Mouse (Mus musculus) thymus, postnatal 0 days (tissue): ENCODE measurements around the gene Ppp1r15a. TPM values are rescaled to one million over a fixed set of nuclear protein-coding genes. Genes with fewer than 3 reads are reported as not detected.

Experiments used
- DNase-seq: peaks from one replicate; pipeline ENCODE4 v3.0.0-alpha.2; 2015; ENCODE audit warnings: low spot score
- polyA plus RNA-seq: library from polyadenylated mRNA; unstranded; fragments of >200 nt; fragmentation: Nextera tagmentation; extraction: Ambion mirVana; gene quantifications from 2 replicates; pipeline ENCODE4 v1.2.1, GENCODE M21; 2015

Ppp1r15a gene
- 16.2 and 17.2 TPM in 2 replicates for polyA plus RNA-seq

DNA sequence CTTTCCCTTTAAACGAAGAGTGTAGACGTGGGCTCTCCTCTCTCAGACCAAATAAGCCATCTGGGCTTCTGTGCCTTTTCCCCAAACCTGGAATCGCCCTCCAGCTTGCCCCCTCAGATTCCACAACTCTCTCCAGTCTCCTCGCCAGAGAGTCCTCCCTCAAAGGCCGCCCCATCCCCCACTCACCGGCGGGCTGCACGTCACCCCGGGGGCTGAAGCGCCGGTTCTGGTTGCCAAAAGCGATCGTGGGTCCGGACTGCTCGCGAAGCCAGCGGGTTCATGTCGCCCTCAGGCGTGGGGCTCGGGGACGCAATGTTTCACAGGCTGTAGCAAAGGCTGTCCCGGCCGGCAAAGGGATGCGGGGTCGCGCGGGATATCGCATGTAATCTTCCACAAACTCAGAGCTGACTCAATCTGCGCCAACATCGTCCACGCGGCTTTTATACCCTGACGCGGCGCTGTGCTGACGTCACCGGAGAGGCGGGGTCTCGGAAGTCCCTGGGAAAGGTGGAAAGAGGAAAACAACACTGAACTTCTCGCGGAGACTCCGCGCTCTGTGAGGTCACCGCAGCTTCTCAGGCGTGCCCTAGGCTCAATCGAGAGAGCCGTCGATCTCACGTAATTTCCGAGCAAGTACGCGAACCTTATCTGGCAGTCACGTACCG lies at the start of gene Ppp1r15a, which contains the start of gene Plekha4:
TSS of gene Ppp1r15a (minus strand) at position 460 of the 665 bp plus-strand sequence.
TSS of gene Plekha4 (plus strand) at position 522 of the 665 bp plus-strand sequence.
- DNase-seq = peak; percentile 95

DNA sequence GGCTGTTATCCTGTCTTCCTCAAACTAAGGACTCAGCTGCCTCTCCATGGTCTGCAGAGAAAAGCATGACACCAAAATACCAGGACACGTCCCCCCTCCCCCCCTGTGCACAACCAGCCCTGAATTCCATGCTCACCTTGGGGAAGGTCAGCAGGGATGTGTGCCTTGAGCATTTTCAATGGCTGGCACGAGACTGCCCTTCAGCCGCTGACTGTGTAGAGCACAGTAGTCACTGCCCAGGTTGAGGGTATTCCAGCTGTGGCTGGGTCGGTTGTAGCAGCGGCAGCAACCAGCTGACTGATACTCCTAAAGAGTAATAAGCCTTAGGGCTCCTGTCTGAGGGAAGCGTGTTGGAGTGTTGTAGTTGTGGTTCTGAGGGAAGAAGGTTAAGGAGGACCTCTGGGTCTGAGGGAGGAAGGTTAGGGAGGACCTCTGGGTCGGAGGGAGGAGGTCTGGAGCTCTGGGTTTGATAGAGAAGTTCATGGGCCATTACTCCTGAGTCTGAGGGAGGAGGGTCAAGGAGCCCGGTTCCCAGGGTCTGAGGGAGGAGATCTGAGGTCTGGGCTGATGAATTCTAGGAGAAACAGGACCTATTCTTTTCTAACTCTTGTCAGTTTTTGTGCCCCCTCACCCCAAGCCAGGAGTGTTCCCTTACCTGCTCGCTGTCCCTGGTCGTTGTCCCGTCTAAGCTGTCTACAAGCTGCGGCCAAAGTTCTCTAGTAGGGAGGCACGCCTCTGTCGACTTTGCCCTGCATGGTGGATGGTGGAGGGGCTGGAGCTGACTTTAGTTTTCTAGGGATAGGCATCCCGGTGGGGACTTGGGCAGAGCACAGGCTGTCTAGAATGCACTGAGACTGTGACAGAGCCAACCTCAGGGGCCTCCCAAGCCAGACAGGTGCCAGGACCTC lies 48.7 kb upstream of the Ppp1r15a start:
- no peak for DNase-seq

DNA sequence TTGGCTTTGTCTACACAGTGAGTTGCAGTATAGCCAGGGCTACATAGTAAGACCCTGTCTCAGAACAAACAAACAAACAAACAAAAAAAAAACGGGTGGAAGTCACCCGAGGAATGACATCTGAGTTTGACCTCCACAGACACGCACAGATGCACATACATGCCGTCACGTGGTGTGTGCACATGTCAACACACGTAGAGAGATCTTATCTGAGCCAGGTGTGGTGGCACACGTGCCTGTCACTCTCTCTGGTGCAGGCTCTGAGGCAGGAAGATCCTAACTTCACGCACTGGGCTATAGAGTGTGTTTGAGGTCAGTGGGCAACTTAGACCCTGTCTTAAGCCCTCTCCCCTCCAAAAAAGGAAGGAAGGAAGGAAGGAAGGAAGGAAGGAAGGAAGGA lies 47.9 kb upstream of the Ppp1r15a start:
- peak; percentile 87 for DNase-seq

- DNase-seq = peak; percentile 52
Measured at GRCm38 (mm10) chr7:45571966-45572365, 45.9 kb upstream of the Ppp1r15a start.

GRCm38 (mm10) chr7:45570103-45570741 lies 44.2 kb upstream of the Ppp1r15a start, which contains the start of gene Bcat2:
Gene Bcat2, plus strand, starts transcription at chr7:45570153.
- DNase-seq = peak; percentile 77

- DNase-seq = no peak
Measured at GRCm38 (mm10) chr7:45568601-45569473, 42.8 kb upstream of the Ppp1r15a start.

- peak; percentile 93 for DNase-seq
Measured at GRCm38 (mm10) chr7:45567780-45568516, 41.9 kb upstream of the Ppp1r15a start.

DNA sequence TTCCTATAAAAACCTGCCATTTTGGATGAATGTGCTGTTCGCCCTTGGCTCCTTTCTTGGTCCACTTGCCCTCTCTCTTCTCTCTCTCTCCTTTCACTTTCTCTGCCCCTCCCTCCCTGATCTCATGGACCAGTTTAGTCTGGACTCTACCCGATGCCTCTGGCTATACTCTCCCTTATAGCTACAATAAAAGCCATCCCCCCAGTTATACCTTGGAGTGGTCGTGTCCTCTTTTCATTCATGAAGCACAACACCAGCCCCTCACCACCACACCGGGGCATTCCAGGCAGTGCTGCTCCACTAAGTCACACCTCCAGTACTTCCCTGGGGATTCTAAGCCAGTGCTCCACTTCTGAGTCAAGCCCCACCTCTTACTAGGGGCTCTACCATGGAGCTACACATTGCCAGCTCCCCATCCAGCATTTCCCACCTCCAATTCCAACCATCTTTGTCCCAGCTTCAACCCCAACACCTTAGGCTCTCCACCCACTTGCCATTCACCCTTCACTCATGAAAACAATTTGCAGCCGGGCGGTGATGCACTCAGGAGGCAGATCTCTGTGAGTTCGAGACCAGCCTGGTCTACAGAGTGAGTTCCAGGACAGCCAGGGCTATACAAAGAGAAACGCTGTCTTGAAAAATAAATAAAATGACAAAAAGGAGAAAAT lies 41.2 kb upstream of the Ppp1r15a start:
- no peak for DNase-seq

DNA sequence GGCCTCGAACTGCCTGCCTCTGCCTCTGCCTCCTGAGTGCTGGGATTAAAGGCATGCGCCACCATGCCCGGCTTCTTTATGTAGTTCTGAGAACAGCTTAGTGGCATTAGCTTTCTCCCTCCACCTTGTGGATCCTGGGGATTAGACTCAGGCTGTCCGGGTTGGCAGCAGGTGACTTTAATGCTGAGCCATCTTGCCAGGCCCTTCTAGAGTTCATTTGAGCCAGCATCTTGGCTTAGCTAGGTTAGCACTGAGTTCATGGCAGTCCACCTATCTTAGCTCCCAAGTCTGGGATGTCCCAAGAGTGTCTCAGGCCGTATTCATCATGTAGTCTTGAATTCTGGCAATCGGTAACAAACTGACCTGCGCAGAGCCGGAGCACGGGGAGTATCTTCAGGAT lies 39.4 kb upstream of the Ppp1r15a start:
- no peak for DNase-seq

DNA sequence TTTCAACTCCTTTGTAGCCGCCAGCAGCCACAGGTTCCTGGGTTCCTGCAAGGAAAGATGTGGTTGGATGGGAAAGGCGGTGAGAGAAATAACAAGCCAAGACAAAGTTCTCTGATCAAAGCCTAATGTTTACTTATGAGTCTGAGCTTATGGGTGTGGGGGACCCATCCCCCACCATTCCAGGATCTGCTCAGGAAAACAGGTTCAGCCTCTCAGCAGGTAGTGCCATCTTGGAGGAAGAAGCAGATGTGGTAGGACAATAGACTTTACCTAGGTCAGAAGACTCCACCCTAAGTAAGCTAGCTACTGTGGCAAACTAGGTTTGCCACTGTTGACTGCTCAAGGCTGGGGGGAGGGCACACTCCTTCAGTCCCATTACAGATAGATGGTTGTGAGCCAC lies 38.7 kb upstream of the Ppp1r15a start:
- DNase-seq = no peak

DNA sequence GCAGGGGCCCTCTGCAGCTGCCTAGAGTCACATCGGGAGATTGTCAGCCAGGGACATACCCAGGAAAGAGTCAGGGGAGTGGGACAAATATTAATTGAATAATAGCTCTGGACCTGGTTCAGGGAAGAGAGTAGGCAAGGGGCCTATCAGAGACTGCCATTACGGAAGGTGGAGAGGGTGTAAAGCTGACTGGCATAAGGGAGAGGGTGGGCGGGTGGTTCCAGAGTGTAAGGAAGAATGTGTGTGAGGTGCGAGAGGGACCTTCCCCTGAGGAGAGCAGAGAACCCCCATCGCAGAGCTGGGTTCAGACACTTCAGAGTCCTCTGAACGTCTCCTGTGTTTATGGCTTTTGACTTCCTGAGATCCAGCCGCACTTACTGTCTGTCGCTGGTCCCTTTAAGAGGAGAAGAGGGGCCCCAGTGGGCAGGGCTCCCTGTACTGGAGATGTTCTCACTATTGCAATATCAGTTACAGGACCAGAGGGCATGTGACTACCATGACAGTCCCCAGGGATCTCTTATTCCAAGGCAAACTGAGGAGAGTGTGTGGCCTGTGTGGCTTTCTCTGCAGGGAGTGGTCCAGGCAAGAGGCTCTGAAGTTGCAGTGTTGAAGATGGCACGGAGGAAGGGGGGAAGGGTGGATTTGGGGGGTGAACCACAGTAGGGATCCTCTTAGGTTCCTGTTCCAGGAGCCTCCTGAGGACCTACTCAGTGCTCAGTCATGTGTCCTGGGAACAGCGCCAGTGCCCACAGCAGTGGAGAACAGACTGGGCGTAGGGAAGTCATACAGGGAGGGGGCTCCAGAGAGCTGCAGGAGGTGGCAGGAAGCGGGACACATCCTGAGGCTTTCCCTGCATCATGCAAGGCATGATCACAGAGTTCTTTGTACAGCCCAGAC lies 35.8 kb upstream of the Ppp1r15a start:
- no peak for DNase-seq

DNA sequence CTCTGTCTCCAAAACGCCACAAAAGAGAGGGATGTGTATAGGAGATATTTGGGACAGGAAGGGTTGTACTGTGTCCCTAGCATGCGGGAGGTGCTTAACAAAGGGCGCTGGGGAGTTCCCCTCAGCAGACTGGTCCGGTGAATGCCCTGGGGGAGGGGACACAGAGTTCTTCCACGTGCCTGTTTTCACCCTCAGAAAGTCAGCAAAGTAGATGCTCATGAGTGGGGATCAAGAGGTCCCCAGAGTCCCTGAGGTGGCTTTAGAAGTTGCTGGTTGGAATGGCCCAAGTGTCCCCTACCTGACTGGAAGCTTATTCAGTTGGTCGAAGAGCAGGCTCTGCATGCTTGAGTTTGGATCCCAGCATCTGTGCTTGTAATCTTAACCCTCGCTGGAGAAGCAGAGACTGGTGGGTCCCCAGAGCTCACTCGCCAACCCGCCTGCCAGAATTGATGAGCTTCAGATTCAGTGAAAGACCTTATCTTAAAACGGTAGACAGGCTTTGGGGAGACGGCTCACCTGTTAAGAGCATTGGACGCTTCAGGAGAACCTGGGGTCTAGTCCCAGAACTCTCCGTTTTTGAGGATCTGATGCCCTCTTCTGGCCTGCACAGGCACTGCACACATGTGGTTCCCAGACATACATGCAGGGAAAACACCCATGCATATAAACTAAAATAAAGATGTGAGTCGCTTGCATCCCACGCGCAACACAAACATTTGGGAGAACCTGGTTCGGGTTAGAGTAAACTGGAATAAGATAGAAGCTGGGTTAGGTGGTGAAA lies 35.0 kb upstream of the Ppp1r15a start:
- peak; percentile 81 for DNase-seq

GRCm38 (mm10) chr7:45560241-45560640 lies 34.2 kb upstream of the Ppp1r15a start:
- DNase-seq = no peak

GRCm38 (mm10) chr7:45558907-45559306 lies 32.8 kb upstream of the Ppp1r15a start:
- no peak for DNase-seq

- DNase-seq = peak; percentile 79
Measured at GRCm38 (mm10) chr7:45555787-45556186, 29.7 kb upstream of the Ppp1r15a start.

GRCm38 (mm10) chr7:45554744-45555143 lies 28.7 kb upstream of the Ppp1r15a start, which contains the start of gene Hsd17b14:
Gene Hsd17b14, plus strand, starts transcription at chr7:45554893.
- no peak for DNase-seq

DNA sequence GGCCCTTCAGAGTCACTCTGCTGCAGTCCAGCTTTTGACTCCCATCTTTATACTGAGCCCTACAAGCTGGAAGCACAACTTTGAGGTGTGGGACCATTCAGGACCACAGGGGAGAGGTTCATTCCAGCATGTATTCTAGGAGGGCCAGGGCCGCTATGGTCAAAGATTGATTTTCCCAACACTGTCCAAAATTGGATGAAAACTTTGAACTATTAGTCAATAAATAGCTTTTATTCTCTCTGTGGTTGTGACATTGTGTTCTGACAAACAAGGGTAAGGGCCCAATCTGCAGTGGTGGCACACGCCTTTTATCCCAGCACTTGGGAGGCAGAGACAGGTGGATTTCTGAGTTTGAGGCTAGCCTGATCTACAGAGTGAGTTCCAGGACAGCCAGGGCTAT lies 27.9 kb upstream of the Ppp1r15a start:
- DNase-seq = no peak

DNA sequence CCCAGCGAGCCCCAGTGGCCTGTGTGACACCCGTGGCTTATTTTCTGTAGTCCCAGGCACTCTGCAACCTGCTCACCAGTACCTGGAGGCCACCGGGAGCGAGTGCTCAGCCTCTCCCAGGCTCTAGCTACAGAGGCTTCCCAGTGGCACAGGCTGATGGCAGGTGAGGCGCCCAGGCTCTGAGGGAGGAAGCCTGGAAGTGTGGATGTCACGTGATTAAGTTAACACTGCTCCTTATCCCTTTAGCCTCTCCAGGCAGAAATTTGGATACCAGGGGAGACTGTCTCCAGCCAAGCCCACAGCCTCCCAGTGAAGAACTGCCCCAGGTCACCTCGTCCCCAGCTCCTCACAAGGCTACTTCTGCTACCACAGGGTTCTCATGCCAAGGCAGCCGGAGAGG lies 27.5 kb upstream of the Ppp1r15a start:
- no peak for DNase-seq
